Mouse (Mus musculus): Measurements from ENCODE around the gene Agtr2. TPM values are rescaled to one million over a fixed set of nuclear protein-coding genes. Genes with fewer than 3 reads are reported as not detected.
"Not testable (repeated sequence)": the region's sequence is repeated elsewhere in the genome, so short reads cannot be mapped to it uniquely, and the experiment has no call there.

Gene Agtr2
- total RNA-seq (2014; fragmentation: Nextera tagmentation) (not detected in 2 replicates), total RNA-seq (2017) (0.05 TPM in 1 of 2 replicates, not detected in the other), polyA plus RNA-seq (2012) (not detected in 2 replicates)

DNA sequence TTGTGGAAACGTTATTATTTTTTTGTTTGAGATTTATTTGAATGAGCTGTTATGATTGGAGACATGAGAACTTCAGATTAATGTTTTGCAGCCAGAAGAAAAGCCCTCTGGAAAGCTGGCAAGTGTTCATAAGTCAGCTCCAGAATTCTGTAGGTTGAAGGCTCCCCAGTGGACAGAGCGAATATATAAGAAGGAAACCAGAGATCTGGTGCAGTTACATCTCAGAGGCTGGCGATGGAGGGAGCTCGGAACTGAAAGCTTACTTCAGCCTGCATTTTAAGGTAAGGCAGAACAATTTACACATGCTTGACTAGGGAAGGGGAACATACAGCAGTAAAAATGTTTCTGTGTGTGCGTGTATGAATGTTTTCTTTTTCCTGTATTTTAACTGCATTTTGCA is at the start of gene Agtr2:
TSS of gene Agtr2 (plus strand) at position 131 of the 400 bp plus-strand sequence.
- TF ChIP-seq POLR2AphosphoS5 (IDR thresholded peaks at IDR 0.05; ENCODE audit: insufficient replicate concordance, low read depth, low read length) (no peak), TAL1 (conservative IDR thresholded peaks at IDR 0.05; ENCODE audit: low read depth, low read length) (no peak), GATA1 (IDR thresholded peaks at IDR 0.05; ENCODE audit: borderline replicate concordance, low read length) (no peak), CTCF (IDR thresholded peaks at IDR 0.05; ENCODE audit: low read depth, low read length) (no peak), GATA2 (IDR thresholded peaks at IDR 0.05; ENCODE audit: borderline replicate concordance, low read depth, low read length) (no peak)
- Histone ChIP-seq H3K4me1 (ENCODE audit: insufficient read depth, low read depth, low read length) (no peaks in the 10 kb centered on the region), H3K4me3 (ENCODE audit: low read depth, low read length) (no peak within 1 kb of the TSS), H3K27me3 (ENCODE audit: insufficient read depth, low read length) (no peaks in the 10 kb centered on the region), H3K9me3 (replicated peaks) (no peaks in the 10 kb centered on the region), H3K36me3 (replicated peaks) (no peaks in the 10 kb centered on the region)
- no peak for DNase-seq (ENCODE audit: low spot score)
- no peak for ATAC-seq (ENCODE audit: extremely low read depth, insufficient number of reproducible peaks, low FRiP score, poor library complexity, severe bottlenecking)

DNA sequence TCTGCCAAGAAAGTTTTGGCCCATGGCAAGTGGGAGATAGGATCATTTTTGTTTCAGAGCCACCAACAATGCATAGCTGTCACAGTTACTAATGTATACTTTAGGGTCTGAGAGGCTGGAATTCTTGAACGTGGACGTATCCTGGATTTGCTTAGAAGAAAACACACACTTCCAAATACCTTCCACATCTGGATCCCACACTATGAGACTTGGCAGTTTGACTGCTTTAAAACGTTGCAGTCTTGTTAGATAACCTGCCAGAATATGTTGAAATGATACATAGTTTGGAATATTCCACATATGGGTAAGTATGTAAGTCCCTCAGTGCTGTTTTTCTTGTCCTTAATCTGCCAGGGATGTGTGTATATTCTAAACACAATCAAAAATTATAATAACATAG is 31.8 kb upstream of the Agtr2 start:
- no peak for TF ChIP-seq POLR2AphosphoS5 (IDR thresholded peaks at IDR 0.05; ENCODE audit: insufficient replicate concordance, low read depth, low read length)
- TF ChIP-seq GATA2 (IDR thresholded peaks at IDR 0.05; ENCODE audit: borderline replicate concordance, low read depth, low read length), result no peak
- TF ChIP-seq GATA1 (IDR thresholded peaks at IDR 0.05; ENCODE audit: borderline replicate concordance, low read length), result no peak
- no peak for TF ChIP-seq CTCF (IDR thresholded peaks at IDR 0.05; ENCODE audit: low read depth, low read length)
- no peak for TF ChIP-seq TAL1 (conservative IDR thresholded peaks at IDR 0.05; ENCODE audit: low read depth, low read length)
- DNase-seq (ENCODE audit: low spot score) (no peak), ATAC-seq (ENCODE audit: extremely low read depth, insufficient number of reproducible peaks, low FRiP score, poor library complexity, severe bottlenecking) (no peak)
- Histone ChIP-seq H3K9me3 (replicated peaks) (no peaks in the 10 kb centered on the region), H3K36me3 (replicated peaks) (no peaks in the 10 kb centered on the region), H3K4me3 (ENCODE audit: low read depth, low read length) (no peak overlapping the region), H3K27me3 (ENCODE audit: insufficient read depth, low read length) (no peaks in the 10 kb centered on the region), H3K4me1 (ENCODE audit: insufficient read depth, low read depth, low read length) (no peaks in the 10 kb centered on the region)

DNA sequence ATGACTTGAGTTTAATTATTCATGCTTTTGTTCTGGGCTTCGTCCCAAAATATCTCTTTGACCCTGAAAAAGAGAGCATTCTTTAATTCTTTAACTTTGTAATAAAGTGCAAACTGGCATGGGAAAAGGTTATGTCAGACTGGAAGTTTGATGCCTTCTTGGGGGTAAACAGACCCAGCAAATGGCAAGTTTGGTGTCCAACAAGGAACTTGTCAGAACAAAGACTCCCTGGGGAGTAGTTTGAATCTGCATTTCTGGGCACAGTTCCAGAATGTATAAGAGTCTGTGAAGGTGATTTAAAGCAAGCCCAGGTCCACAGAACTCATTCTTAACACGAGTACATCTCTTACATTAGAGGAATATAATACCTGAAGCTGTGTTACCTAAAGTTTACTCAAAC is 3.8 kb downstream of the Agtr2 start:
- H3K27me3 ChIP-seq (ENCODE audit: insufficient read depth, low read length), result no peaks in the 10 kb centered on the region
- TF ChIP-seq GATA1 (IDR thresholded peaks at IDR 0.05; ENCODE audit: borderline replicate concordance, low read length), result no peak
- TF ChIP-seq GATA2 (IDR thresholded peaks at IDR 0.05; ENCODE audit: borderline replicate concordance, low read depth, low read length), result no peak
- TF ChIP-seq POLR2AphosphoS5 (IDR thresholded peaks at IDR 0.05; ENCODE audit: insufficient replicate concordance, low read depth, low read length), result no peak
- TF ChIP-seq CTCF (IDR thresholded peaks at IDR 0.05; ENCODE audit: low read depth, low read length), result no peak
- TF ChIP-seq TAL1 (conservative IDR thresholded peaks at IDR 0.05; ENCODE audit: low read depth, low read length), result no peak
- ATAC-seq (ENCODE audit: extremely low read depth, insufficient number of reproducible peaks, low FRiP score, poor library complexity, severe bottlenecking) (no peak), DNase-seq (ENCODE audit: low spot score) (no peak)
- H3K36me3 ChIP-seq (replicated peaks), result no peaks in the 10 kb centered on the region
- H3K4me1 ChIP-seq (ENCODE audit: insufficient read depth, low read depth, low read length), result no peaks in the 10 kb centered on the region
- no peak overlapping the region for H3K4me3 ChIP-seq (ENCODE audit: low read depth, low read length)
- H3K9me3 ChIP-seq (replicated peaks), result no peaks in the 10 kb centered on the region

DNA sequence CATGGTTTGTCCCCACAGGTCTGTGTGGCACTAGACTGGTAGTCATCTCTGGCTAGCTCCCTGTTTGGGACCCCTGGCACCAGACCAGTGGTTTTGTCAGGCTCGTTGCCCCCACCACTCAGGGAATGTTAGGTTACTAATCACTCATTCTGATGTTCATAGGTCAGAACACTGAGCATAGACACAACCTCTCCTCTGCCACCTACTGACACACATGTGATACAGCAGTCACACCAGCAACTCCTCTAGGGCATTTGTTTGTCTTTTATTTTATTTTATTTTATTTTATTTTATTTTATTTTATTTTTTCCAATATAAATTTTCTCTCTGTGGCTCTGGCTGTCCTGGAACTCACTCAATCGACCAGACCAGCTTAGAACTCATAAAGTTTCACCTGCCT is 15.9 kb downstream of the Agtr2 start:
- no peak for TF ChIP-seq TAL1 (conservative IDR thresholded peaks at IDR 0.05; ENCODE audit: low read depth, low read length)
- no peak for TF ChIP-seq GATA1 (IDR thresholded peaks at IDR 0.05; ENCODE audit: borderline replicate concordance, low read length)
- no peak for TF ChIP-seq POLR2AphosphoS5 (IDR thresholded peaks at IDR 0.05; ENCODE audit: insufficient replicate concordance, low read depth, low read length)
- no peak for TF ChIP-seq GATA2 (IDR thresholded peaks at IDR 0.05; ENCODE audit: borderline replicate concordance, low read depth, low read length)
- no peak for TF ChIP-seq CTCF (IDR thresholded peaks at IDR 0.05; ENCODE audit: low read depth, low read length)
- no peaks in the 10 kb centered on the region for H3K27me3 ChIP-seq (ENCODE audit: insufficient read depth, low read length)
- DNase-seq (ENCODE audit: low spot score) (no peak), ATAC-seq (ENCODE audit: extremely low read depth, insufficient number of reproducible peaks, low FRiP score, poor library complexity, severe bottlenecking) (no peak)
- no peaks in the 10 kb centered on the region for H3K9me3 ChIP-seq (replicated peaks)
- H3K4me1 ChIP-seq (ENCODE audit: insufficient read depth, low read depth, low read length), result no peaks in the 10 kb centered on the region
- H3K4me3 ChIP-seq (ENCODE audit: low read depth, low read length), result no peak overlapping the region
- H3K36me3 ChIP-seq (replicated peaks), result no peaks in the 10 kb centered on the region

DNA sequence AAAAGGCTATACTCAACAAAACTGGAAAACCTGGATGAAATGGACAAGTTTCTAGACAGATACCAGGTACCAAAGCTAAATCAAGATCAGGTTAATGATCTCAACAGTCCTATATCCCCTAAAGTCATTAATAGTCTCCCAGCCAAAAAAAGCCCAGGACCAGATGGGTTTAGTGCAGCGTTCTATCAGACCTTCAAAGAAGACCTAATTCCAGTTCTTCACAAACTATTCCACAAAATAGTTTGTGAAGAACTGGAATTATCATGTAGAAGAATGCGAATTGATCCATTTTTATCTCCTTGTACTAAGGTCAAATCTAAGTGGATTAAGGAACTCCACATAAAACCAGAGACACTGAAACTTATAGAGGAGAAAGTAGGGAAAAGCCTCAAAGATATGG is 23.0 kb downstream of the Agtr2 start:
- not testable (repeated sequence) for DNase-seq (ENCODE audit: low spot score); H3K4me1 ChIP-seq (ENCODE audit: insufficient read depth, low read depth, low read length); H3K9me3 ChIP-seq (replicated peaks); H3K27me3 ChIP-seq (ENCODE audit: insufficient read depth, low read length); ATAC-seq (ENCODE audit: extremely low read depth, insufficient number of reproducible peaks, low FRiP score, poor library complexity, severe bottlenecking); H3K4me3 ChIP-seq (ENCODE audit: low read depth, low read length); H3K36me3 ChIP-seq (replicated peaks)

DNA sequence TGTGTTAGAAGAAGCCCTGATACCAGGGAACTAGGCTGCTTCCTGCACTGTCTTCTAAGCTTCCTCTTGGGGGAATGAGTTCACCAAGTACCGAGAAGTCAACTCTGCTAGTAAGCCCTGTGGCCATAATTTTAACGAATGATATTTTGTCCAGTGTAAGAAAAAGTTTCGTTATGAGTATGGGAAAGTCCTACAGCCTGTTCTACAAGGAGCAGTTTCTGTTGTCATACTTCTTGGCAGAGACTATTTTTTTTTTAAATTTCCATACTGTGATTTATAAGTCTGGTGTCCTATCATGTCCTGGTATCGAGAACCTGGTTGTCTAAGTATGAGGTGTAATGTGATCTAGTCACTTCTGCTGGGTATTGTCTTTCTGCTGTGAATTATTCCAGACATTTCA is 38.2 kb downstream of the Agtr2 start:
- TF ChIP-seq POLR2AphosphoS5 (IDR thresholded peaks at IDR 0.05; ENCODE audit: insufficient replicate concordance, low read depth, low read length) (no peak), TAL1 (conservative IDR thresholded peaks at IDR 0.05; ENCODE audit: low read depth, low read length) (no peak), GATA1 (IDR thresholded peaks at IDR 0.05; ENCODE audit: borderline replicate concordance, low read length) (no peak), GATA2 (IDR thresholded peaks at IDR 0.05; ENCODE audit: borderline replicate concordance, low read depth, low read length) (no peak), CTCF (IDR thresholded peaks at IDR 0.05; ENCODE audit: low read depth, low read length) (no peak)
- H3K4me3 ChIP-seq (ENCODE audit: low read depth, low read length), result no peak overlapping the region
- H3K4me1 ChIP-seq (ENCODE audit: insufficient read depth, low read depth, low read length), result no peaks in the 10 kb centered on the region
- ATAC-seq (ENCODE audit: extremely low read depth, insufficient number of reproducible peaks, low FRiP score, poor library complexity, severe bottlenecking) (no peak), DNase-seq (ENCODE audit: low spot score) (no peak)
- H3K27me3 ChIP-seq (ENCODE audit: insufficient read depth, low read length), result no peaks in the 10 kb centered on the region
- H3K36me3 ChIP-seq (replicated peaks), result no peaks in the 10 kb centered on the region
- no peaks in the 10 kb centered on the region for H3K9me3 ChIP-seq (replicated peaks)

Other genes with a start within 250 kb of the Agtr2 start
- gene Slc6a14, start 230.4 kb downstream of the Agtr2 start, total RNA-seq (2014; fragmentation: Nextera tagmentation), result not detected in 2 replicates
- gene Slc6a14, start 230.4 kb downstream of the Agtr2 start, total RNA-seq (2017), result not detected in 2 replicates
- not detected in 2 replicates for gene Slc6a14, start 230.4 kb downstream of the Agtr2 start, polyA plus RNA-seq (2012)

All from G1E (cell line).